Mouse (Mus musculus): Measurements from ENCODE around the gene Dach1. TPM values are rescaled to one million over a fixed set of nuclear protein-coding genes. Genes with fewer than 3 reads are reported as not detected.

Dach1 gene
- polyA plus RNA-seq, 1 experiment from 2014 or later = 2.3 TPM

- no peak overlapping the region for H3K27ac ChIP-seq (replicated peaks)
- no peak overlapping the region for H3K9ac ChIP-seq
- no peak for ATAC-seq (ENCODE audit: insufficient number of reproducible peaks, low FRiP score, low TSS enrichment, low read depth)
- no peak overlapping the region for H3K4me2 ChIP-seq (replicated peaks)
- H3K4me3 ChIP-seq (replicated peaks) = no peak overlapping the region
- H3K4me1 ChIP-seq = no peaks in the 10 kb centered on the region
- 51% methylated on average over 11 of the region's 11 CpGs for WGBS
- H3K36me3 ChIP-seq = no peaks in the 10 kb centered on the region
- no peaks in the 10 kb centered on the region for H3K27me3 ChIP-seq
- H3K9me3 ChIP-seq (replicated peaks) = no peaks in the 10 kb centered on the region
Observed at GRCm38 (mm10) chr14:98072647-98073420, 96.7 kb downstream of the Dach1 start.

- Histone ChIP-seq H3K9ac (no peak overlapping the region), H3K27ac (replicated peaks) (no peak overlapping the region), H3K36me3 (no peaks in the 10 kb centered on the region), H3K27me3 (no peaks in the 10 kb centered on the region), H3K9me3 (replicated peaks) (no peaks in the 10 kb centered on the region), H3K4me3 (replicated peaks) (no peak overlapping the region), H3K4me2 (replicated peaks) (no peak overlapping the region), H3K4me1 (no peaks in the 10 kb centered on the region)
- no peak; the same call in 1 of the 2 replicates for ATAC-seq (ENCODE audit: insufficient number of reproducible peaks, low FRiP score, low TSS enrichment, low read depth)
- 41% methylated on average over 4 of the region's 4 CpGs for WGBS
Observed at GRCm38 (mm10) chr14:98071877-98072276, 97.7 kb downstream of the Dach1 start.

- Histone ChIP-seq H3K9ac (no peak overlapping the region), H3K4me3 (replicated peaks) (no peak overlapping the region), H3K27me3 (no peaks in the 10 kb centered on the region), H3K27ac (replicated peaks) (no peak overlapping the region), H3K4me2 (replicated peaks) (no peak overlapping the region), H3K9me3 (replicated peaks) (no peaks in the 10 kb centered on the region), H3K4me1 (no peaks in the 10 kb centered on the region), H3K36me3 (no peaks in the 10 kb centered on the region)
- no peak for ATAC-seq (ENCODE audit: insufficient number of reproducible peaks, low FRiP score, low TSS enrichment, low read depth)
- 55% methylated on average over 4 of the region's 4 CpGs for WGBS
Observed at GRCm38 (mm10) chr14:98067273-98067905, 102.2 kb downstream of the Dach1 start.

GRCm38 (mm10) chr14:98064190-98064589 lies 105.4 kb downstream of the Dach1 start:
- ATAC-seq (ENCODE audit: insufficient number of reproducible peaks, low FRiP score, low TSS enrichment, low read depth) = no peak
- Histone ChIP-seq H3K4me1 (no peaks in the 10 kb centered on the region), H3K9me3 (replicated peaks) (no peaks in the 10 kb centered on the region), H3K27ac (replicated peaks) (no peak overlapping the region), H3K9ac (no peak overlapping the region), H3K27me3 (no peaks in the 10 kb centered on the region), H3K36me3 (no peaks in the 10 kb centered on the region), H3K4me2 (replicated peaks) (no peak overlapping the region), H3K4me3 (replicated peaks) (no peak overlapping the region)
- WGBS = 66% methylated on average over 2 of the region's 2 CpGs

GRCm38 (mm10) chr14:98049329-98049728 lies 120.2 kb downstream of the Dach1 start:
- Histone ChIP-seq H3K9ac (no peak overlapping the region), H3K27ac (replicated peaks) (no peak overlapping the region), H3K4me1 (no peaks in the 10 kb centered on the region), H3K9me3 (replicated peaks) (no peaks in the 10 kb centered on the region), H3K36me3 (no peaks in the 10 kb centered on the region), H3K4me3 (replicated peaks) (no peak overlapping the region), H3K4me2 (replicated peaks) (no peak overlapping the region), H3K27me3 (no peaks in the 10 kb centered on the region)
- WGBS = 58% methylated on average over 2 of the region's 2 CpGs
- no peak for ATAC-seq (ENCODE audit: insufficient number of reproducible peaks, low FRiP score, low TSS enrichment, low read depth)

- H3K4me1 ChIP-seq = no peaks in the 10 kb centered on the region
- H3K9me3 ChIP-seq (replicated peaks) = no peaks in the 10 kb centered on the region
- no peaks in the 10 kb centered on the region for H3K36me3 ChIP-seq
- WGBS = 82% methylated on average over 2 of the region's 2 CpGs
- H3K27me3 ChIP-seq = no peaks in the 10 kb centered on the region
- H3K9ac ChIP-seq = no peak overlapping the region
- no peak overlapping the region for H3K4me2 ChIP-seq (replicated peaks)
- no peak overlapping the region for H3K27ac ChIP-seq (replicated peaks)
- no peak overlapping the region for H3K4me3 ChIP-seq (replicated peaks)
- ATAC-seq (ENCODE audit: insufficient number of reproducible peaks, low FRiP score, low TSS enrichment, low read depth) = no peak
Observed at GRCm38 (mm10) chr14:98048403-98048802, 121.2 kb downstream of the Dach1 start.

- Histone ChIP-seq H3K9me3 (replicated peaks) (no peaks in the 10 kb centered on the region), H3K9ac (no peak overlapping the region), H3K4me3 (replicated peaks) (no peak overlapping the region), H3K27me3 (no peaks in the 10 kb centered on the region), H3K36me3 (no peaks in the 10 kb centered on the region), H3K4me2 (replicated peaks) (no peak overlapping the region), H3K27ac (replicated peaks) (no peak overlapping the region), H3K4me1 (no peaks in the 10 kb centered on the region)
- 46% methylated on average over 3 of the region's 3 CpGs for WGBS
- ATAC-seq (ENCODE audit: insufficient number of reproducible peaks, low FRiP score, low TSS enrichment, low read depth) = no peak
Observed at GRCm38 (mm10) chr14:98047670-98048069, 121.9 kb downstream of the Dach1 start.

GRCm38 (mm10) chr14:98046960-98047359 lies 122.6 kb downstream of the Dach1 start:
- Histone ChIP-seq H3K9ac (no peak overlapping the region), H3K4me2 (replicated peaks) (no peak overlapping the region), H3K4me1 (no peaks in the 10 kb centered on the region), H3K36me3 (no peaks in the 10 kb centered on the region), H3K9me3 (replicated peaks) (no peaks in the 10 kb centered on the region), H3K27ac (replicated peaks) (no peak overlapping the region), H3K4me3 (replicated peaks) (no peak overlapping the region), H3K27me3 (no peaks in the 10 kb centered on the region)
- no peak for ATAC-seq (ENCODE audit: insufficient number of reproducible peaks, low FRiP score, low TSS enrichment, low read depth)

- no peak overlapping the region for H3K4me3 ChIP-seq (replicated peaks)
- no peak overlapping the region for H3K27ac ChIP-seq (replicated peaks)
- no peaks in the 10 kb centered on the region for H3K27me3 ChIP-seq
- WGBS = 8% methylated on average over 1 of the region's 1 CpGs
- H3K9me3 ChIP-seq (replicated peaks) = no peaks in the 10 kb centered on the region
- no peak overlapping the region for H3K4me2 ChIP-seq (replicated peaks)
- ATAC-seq (ENCODE audit: insufficient number of reproducible peaks, low FRiP score, low TSS enrichment, low read depth) = no peak
- no peaks in the 10 kb centered on the region for H3K4me1 ChIP-seq
- H3K36me3 ChIP-seq = no peaks in the 10 kb centered on the region
- no peak overlapping the region for H3K9ac ChIP-seq
Observed at GRCm38 (mm10) chr14:98038524-98038923, 131.0 kb downstream of the Dach1 start.

GRCm38 (mm10) chr14:98037175-98037574 lies 132.4 kb downstream of the Dach1 start:
- H3K9me3 ChIP-seq (replicated peaks) = no peaks in the 10 kb centered on the region
- ATAC-seq (ENCODE audit: insufficient number of reproducible peaks, low FRiP score, low TSS enrichment, low read depth) = no peak
- H3K27me3 ChIP-seq = no peaks in the 10 kb centered on the region
- WGBS = 46% methylated on average over 3 of the region's 3 CpGs
- H3K4me1 ChIP-seq = no peaks in the 10 kb centered on the region
- no peak overlapping the region for H3K4me3 ChIP-seq (replicated peaks)
- H3K36me3 ChIP-seq = no peaks in the 10 kb centered on the region
- H3K27ac ChIP-seq (replicated peaks) = no peak overlapping the region
- H3K9ac ChIP-seq = no peak overlapping the region
- H3K4me2 ChIP-seq (replicated peaks) = no peak overlapping the region

- 0% methylated on average over 1 of the region's 1 CpGs for WGBS
- Histone ChIP-seq H3K4me3 (replicated peaks) (no peak overlapping the region), H3K9ac (no peak overlapping the region), H3K9me3 (replicated peaks) (no peaks in the 10 kb centered on the region), H3K4me1 (no peaks in the 10 kb centered on the region), H3K4me2 (replicated peaks) (no peak overlapping the region), H3K27me3 (no peaks in the 10 kb centered on the region), H3K27ac (replicated peaks) (no peak overlapping the region), H3K36me3 (no peaks in the 10 kb centered on the region)
- ATAC-seq (ENCODE audit: insufficient number of reproducible peaks, low FRiP score, low TSS enrichment, low read depth) = no peak
Observed at GRCm38 (mm10) chr14:98035261-98035660, 134.3 kb downstream of the Dach1 start.

GRCm38 (mm10) chr14:98023540-98023939 lies 146.0 kb downstream of the Dach1 start:
- Histone ChIP-seq H3K27ac (replicated peaks) (no peak overlapping the region), H3K9me3 (replicated peaks) (no peaks in the 10 kb centered on the region), H3K4me3 (replicated peaks) (no peak overlapping the region), H3K4me1 (no peaks in the 10 kb centered on the region), H3K27me3 (no peaks in the 10 kb centered on the region), H3K4me2 (replicated peaks) (no peak overlapping the region), H3K36me3 (no peaks in the 10 kb centered on the region), H3K9ac (no peak overlapping the region)
- ATAC-seq (ENCODE audit: insufficient number of reproducible peaks, low FRiP score, low TSS enrichment, low read depth) = no peak
- WGBS = 82% methylated on average over 4 of the region's 4 CpGs

Data from embryonic facial prominence, embryonic 15.5 days (tissue).